12 mouse cellular contexts compared by ENCODE assay signal in genomic region chr10:128543100-128543499, GRCm38 (mm10).
"Had no signal": no experiment of that assay in that cellular context is flagged by ENCODE, and none has a peak within 500 bp of the region (broad histone marks: within the 10 kb centered on the region; RNA-seq: fewer than 3 reads in every experiment).

No protein-coding gene starts in this region.

- H3K27ac ChIP-seq: kidney, postnatal 0 days; limb, embryonic 12.5 days; liver, embryonic 14.5 days; midbrain, embryonic 13.5 days; stomach, embryonic 15.5 days had no signal

- ATAC-seq: midbrain, embryonic 13.5 days had no signal

- DNase-seq: kidney, postnatal 36 days; layer of hippocampus, adult 9-11 months; layer of hippocampus, postnatal 36 days; lung, adult 18-20 months; right cerebral cortex, postnatal 14 days; thymus, adult 2 months; thymus, postnatal 25 days had no signal

- H3K9ac ChIP-seq: limb, embryonic 12.5 days; liver, embryonic 14.5 days; midbrain, embryonic 13.5 days; stomach, embryonic 15.5 days had no signal

- H3K4me1 ChIP-seq: stomach, embryonic 15.5 days had no signal

- H3K9me3 ChIP-seq: limb, embryonic 12.5 days; midbrain, embryonic 13.5 days; stomach, embryonic 15.5 days had no signal

- H3K27me3 ChIP-seq: limb, embryonic 12.5 days; midbrain, embryonic 13.5 days; stomach, embryonic 15.5 days had no signal

- H3K4me2 ChIP-seq: limb, embryonic 12.5 days; midbrain, embryonic 13.5 days; stomach, embryonic 15.5 days had no signal

- H3K4me3 ChIP-seq: limb, embryonic 12.5 days; midbrain, embryonic 13.5 days; stomach, embryonic 15.5 days had no signal
